Mouse (Mus musculus) adipose tissue, adult 10 weeks (tissue): ENCODE results near the gene Abhd8. TPM values are rescaled to one million over a fixed set of nuclear protein-coding genes. Genes with fewer than 3 reads are reported as not detected.

Experiments used
- polyA plus RNA-seq: library from polyadenylated mRNA; stranded (reverse); fragments of 350-450 nt; fragmentation: Illumina TruSeq; extraction: RNeasy Lipid Tissue Mini Kit (QIAGEN cat#74804); gene quantifications from one replicate; pipeline ENCODE4 v1.2.3, GENCODE M21; 2014; ENCODE audit warnings: low read depth, low replicate concordance

The Abhd8 gene
- polyA plus RNA-seq, result 16.7 TPM

DNA sequence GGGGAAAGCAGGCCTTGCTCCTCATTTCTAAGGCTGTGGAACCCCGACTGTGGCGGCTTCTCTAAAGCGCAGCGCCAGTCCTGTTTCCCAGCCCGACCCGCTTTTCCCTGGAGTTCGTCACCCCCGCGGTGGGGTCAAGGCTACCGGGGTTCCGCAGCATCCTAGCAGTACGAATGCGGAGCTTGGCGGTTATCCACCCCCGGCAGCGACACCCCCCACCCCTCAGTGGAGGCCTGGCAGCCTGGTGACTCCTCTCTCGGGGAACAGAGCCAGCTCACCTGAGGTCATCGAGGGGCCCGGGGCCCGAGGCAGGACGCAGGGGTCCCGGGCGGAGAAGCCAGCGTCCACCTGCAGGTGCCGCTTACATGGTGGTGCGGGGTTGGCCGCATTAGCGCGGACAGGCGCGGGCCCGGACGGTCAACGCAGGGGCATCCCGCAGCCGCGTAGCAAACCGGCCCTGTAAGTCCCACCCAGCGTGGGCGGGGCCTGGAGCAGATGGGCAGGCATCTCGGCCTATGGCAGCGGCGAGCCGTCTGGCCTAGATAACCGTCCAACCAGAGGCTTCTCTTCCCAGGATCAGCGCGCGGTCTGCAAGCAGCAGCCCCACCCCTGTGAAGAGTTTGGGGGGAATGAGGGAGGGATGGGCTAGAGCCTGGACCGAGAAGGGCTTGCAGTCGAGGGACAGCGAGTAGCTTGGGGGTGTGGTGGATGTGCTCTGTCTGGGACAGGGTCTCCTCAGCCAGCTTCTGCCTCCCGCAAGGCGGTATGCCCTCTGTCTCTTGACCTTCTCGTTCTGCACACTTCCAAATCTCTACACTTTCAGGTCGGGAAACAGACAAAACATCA lies at the start of gene Abhd8:
Gene Abhd8, minus strand, starts transcription at position 468 of the 846 bp plus-strand sequence.

DNA sequence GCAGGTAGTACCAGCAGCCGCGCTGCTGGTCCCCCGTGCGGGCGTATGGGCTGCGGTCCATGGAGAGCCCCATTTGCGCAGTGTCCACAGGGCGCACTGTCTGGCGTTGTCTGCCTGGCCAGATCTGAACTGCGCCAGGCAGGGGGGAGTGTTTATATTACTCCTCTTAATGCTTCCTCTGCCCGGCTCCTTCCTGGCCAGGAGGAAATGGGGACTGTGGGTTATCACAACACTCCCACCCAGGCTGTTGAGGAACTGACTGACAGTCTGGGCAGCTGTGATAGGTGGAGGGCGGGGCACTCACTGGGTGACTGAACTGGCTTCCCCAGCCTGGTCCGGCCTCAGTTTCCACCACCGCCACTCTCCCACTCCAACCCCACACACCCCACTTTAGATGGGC lies 48.2 kb upstream of the Abhd8 start, which contains the start of gene Plvap:
Gene Plvap, minus strand, starts transcription at position 109 of the 400 bp plus-strand sequence.

DNA sequence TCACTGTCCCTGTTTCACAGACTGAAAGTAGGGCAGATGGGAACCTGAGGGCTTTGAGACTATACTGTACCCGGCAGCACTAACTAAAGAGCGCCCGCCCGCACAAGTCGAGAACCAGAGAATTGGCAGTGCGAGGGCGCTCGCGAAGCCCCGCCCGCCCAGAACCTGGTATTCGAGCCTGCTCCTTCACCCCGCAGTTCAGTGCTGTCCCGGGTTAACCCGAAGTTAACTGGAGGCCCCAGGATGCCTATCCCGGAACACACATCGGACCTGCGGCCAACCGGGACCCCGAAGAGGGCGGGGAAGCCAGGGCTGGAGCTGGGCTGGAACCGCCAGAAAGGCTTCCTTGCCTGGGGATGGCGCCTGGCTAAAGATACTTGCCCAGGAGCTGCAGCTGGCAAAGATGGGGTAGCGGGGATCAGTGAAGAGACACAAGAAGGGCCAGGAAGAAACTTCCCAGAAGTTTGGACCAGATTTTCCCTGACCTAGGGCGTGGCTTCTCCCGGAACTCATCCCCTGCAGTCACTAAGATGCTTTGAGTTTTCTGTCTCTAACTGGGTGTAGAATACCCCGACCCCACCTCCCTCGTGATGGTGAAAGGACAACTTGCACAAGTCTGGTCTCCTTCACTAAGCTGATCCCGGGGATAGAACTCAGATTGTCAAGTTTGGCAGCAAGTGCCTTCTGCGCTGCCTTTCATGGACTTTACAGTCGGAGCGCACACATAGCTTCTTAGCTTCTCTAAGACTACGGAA lies 24.4 kb upstream of the Abhd8 start, which contains the start of gene Gtpbp3:
Gene Gtpbp3, plus strand, starts transcription at position 413 of the 755 bp plus-strand sequence.

DNA sequence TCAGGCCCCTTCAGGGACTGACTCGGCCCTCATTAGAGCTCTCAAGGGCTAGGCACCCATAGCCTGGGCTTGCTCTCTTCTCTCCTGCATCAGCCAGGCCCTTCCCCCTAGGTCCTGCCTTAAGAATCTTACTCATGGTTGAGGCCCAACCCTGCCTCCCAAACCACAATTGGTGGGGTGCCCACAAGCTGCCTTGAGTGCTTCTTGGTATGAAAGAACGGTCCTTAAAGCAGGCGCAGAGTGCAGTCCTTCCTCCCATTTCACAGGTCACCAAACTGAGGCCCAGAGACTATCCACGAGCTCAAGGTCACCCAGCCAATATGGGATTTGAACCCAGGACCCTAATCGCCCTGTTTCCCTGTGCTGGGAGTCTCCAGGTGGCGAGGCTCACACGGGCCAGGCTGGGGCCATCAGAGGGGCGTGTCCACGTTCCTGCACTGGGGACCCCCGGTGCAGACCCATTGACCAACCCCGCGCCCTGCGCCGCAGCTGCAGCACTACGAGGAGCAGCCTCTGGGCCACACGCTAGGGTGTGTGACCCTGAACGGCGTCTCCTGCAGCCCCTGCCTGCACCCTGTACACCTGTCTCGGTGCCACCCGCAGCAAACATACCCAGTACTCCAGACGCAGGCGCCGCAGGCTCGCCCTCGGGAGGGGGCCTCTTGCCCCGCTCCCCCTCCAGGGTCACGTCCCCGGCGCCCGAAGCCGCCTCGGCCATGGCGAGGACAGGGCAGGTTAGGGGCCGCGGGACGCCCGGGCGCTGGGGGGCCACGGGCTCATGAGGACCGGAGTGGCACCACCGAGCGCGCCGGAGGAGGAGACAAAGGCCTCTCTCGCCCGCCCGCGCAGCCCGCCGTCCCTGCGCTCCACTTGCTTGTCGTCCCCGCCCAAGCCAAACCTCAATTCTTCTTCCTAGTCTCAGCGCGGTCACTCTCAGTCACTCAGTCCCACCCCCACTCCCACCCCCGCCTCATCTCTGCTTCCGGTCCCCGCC lies 22.0 kb upstream of the Abhd8 start, which contains the start of gene Ano8:
Gene Ano8, minus strand, starts transcription at position 822 of the 994 bp plus-strand sequence.

DNA sequence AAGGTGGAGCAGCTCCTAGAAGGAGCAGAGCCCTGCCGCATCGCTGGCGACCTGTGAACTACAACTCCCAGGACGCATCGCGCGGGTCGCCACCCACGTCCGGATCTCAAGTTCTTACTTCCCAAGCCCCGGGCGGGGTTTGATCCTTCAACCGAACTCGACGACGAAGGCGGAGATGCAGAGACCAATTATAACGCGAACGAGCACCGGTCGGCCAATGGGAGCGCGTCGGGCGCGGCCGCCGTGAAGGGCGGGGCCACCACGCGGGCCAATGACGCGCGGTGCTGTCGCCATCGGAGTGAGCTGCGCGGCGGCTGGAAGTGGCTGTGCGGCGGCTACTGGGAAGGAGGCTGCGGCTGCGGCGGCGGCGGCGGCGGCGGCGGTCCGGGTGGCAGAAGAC lies 5.5 kb upstream of the Abhd8 start, which contains the start of gene Dda1:
Gene Dda1, plus strand, starts transcription at position 284 of the 400 bp plus-strand sequence.

DNA sequence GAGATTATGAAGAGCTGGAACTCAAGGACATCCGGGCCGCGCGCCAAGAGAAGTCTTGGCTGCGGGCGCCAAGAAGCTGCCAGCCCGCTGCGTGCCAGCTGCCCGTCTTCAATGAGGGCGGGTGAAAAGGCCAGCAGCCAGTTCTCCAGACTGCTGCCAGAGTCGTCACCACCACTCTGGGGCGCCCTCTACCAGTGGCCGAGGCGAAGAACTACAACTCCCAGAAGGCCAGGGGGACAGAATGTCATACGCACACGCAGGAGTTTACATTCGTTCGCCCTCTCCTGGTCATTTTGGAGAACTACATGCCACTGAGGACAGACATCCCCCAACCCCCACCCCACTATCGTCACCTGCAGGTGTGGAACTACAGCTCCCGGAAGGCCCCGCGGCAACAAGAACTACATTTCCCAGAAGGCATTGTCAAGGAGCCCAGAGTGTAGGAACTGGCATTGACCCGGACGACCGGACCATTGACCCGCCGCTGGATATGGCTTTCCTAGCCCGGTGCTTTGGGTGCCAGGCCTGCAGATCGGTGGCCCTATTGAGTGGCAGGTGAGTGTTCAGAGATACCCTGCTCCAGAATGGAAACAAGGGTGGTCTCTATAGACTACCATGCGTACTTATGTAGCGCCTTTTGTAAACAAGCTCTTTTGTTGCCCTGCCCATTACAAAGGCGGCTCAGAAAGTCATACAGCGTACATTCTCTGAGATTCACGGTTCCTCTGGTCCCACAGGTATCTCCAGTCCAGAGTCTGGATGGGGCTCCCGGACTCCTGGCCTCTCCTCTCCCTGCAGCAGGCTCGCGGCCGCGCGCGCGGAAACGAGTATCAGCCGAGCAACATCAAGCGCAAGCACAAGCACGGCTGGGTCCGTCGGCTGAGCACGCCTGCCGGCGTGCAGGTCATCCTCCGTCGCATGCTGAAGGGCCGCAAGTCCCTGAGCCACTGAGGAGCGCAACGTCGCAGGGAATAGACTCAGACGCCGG lies 1.4 kb upstream of the Abhd8 start, which contains the start of gene Mrpl34:
Gene Mrpl34, plus strand, starts transcription at position 447 of the 988 bp plus-strand sequence.

Other genes starting within 250 kb of the Abhd8 start
- gene Myo9b, start 190.9 kb downstream of the Abhd8 start, polyA plus RNA-seq, result 28.8 TPM
- 4.7 TPM for gene Haus8, start 190.7 kb downstream of the Abhd8 start, polyA plus RNA-seq
- 215 TPM for gene Use1, start 96.8 kb downstream of the Abhd8 start, polyA plus RNA-seq
- 12.3 TPM for gene Ocel1, start 92.4 kb downstream of the Abhd8 start, polyA plus RNA-seq
- 45.7 TPM for gene Nr2f6, start 81.7 kb downstream of the Abhd8 start, polyA plus RNA-seq
- 29.6 TPM for gene Ushbp1, start 67.9 kb downstream of the Abhd8 start, polyA plus RNA-seq
- gene Babam1, start 66.8 kb downstream of the Abhd8 start, polyA plus RNA-seq, result 74.2 TPM
- gene Ankle1, start 57.6 kb downstream of the Abhd8 start, polyA plus RNA-seq, result 1.2 TPM
- 57.3 TPM for gene Mrpl34, start 1.3 kb upstream of the Abhd8 start, polyA plus RNA-seq
- 59.1 TPM for gene Dda1, start 5.5 kb upstream of the Abhd8 start, polyA plus RNA-seq
- gene Ano8, start 22.3 kb upstream of the Abhd8 start, polyA plus RNA-seq, result 9.2 TPM
- gene Gtpbp3, start 24.4 kb upstream of the Abhd8 start, polyA plus RNA-seq, result 14.5 TPM
- 33.6 TPM for gene Plvap, start 48.1 kb upstream of the Abhd8 start, polyA plus RNA-seq
- gene Ccdc194, start 62.1 kb upstream of the Abhd8 start, polyA plus RNA-seq, result not detected
- 70.8 TPM for gene Bst2, start 73.8 kb upstream of the Abhd8 start, polyA plus RNA-seq
- gene Mvb12a, start 79.3 kb upstream of the Abhd8 start, polyA plus RNA-seq, result 72.0 TPM
- gene Tmem221, start 95.2 kb upstream of the Abhd8 start, polyA plus RNA-seq, result 3.1 TPM
- 0.98 TPM for gene Nxnl1, start 102.9 kb upstream of the Abhd8 start, polyA plus RNA-seq
- gene Slc27a1, start 105.2 kb upstream of the Abhd8 start, polyA plus RNA-seq, result 216 TPM
- gene Pgls, start 128.5 kb upstream of the Abhd8 start, polyA plus RNA-seq, result 87.6 TPM
- 2.5 TPM for gene Fam129c, start 134.0 kb upstream of the Abhd8 start, polyA plus RNA-seq
- 76.1 TPM for gene Colgalt1, start 147.3 kb upstream of the Abhd8 start, polyA plus RNA-seq
- gene Unc13a, start 208.1 kb upstream of the Abhd8 start, polyA plus RNA-seq, result 0.61 TPM
- 10.6 TPM for gene Jak3, start 212.6 kb upstream of the Abhd8 start, polyA plus RNA-seq
- gene Insl3, start 225.6 kb upstream of the Abhd8 start, polyA plus RNA-seq, result 46.9 TPM
- 5.7 TPM for gene B3gnt3, start 238.1 kb upstream of the Abhd8 start, polyA plus RNA-seq